12 mouse cellular contexts compared by ENCODE assay signal in the genomic region with DNA sequence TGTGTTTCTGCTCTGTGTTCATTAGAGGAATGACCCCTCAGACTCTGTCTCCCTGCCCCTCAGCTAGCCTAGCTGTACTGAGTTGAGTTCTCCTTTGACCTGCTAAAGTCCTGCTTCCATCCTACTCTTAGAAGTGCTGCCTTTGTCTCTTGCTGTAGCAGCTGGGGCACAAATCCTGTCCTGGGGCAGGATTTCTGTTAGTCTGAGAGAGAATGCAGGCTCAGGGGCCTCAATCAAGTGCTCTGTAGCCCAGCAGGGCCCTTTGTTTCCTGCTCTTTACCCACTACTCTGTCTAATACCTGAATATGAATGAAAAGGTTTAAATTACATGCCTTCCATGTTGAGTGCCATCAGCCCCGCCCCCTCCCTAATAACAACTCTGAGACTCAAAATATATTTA. TPM values are rescaled to one million over a fixed set of nuclear protein-coding genes. Genes with fewer than 3 reads are reported as not detected.
DNase-seq lines count a peak whose midpoint lies in the region; ATAC-seq and TF ChIP-seq lines count a peak whose summit lies in the region.
"Had no signal": no experiment of that assay in that cellular context is flagged by ENCODE, and none has a peak within 500 bp of the region (broad histone marks: within the 10 kb centered on the region; RNA-seq: fewer than 3 reads in every experiment).

No protein-coding gene starts in this region.

- peak; percentile 69 for DNase-seq in forebrain, embryonic 10.5 days (ENCODE audit: extremely low spot score, low spot score)
- no peak for DNase-seq in forebrain, postnatal 0 days
- peak; percentile 62 for DNase-seq in midbrain, embryonic 10.5 days (ENCODE audit: low spot score)
- no peak for DNase-seq in midbrain, postnatal 0 days (ENCODE audit: low spot score)
- no peak for DNase-seq in spleen, postnatal 36 days (ENCODE audit: low spot score in 2 of 2)
- no peak for DNase-seq in left cerebral cortex, adult 11 months (ENCODE audit: low spot score)
- DNase-seq: thymus, adult 18-20 months had no signal

- H3K9ac ChIP-seq in forebrain, postnatal 0 days, result no peak overlapping the region
- no peak overlapping the region for H3K9ac ChIP-seq in midbrain, postnatal 0 days (replicated peaks; ENCODE audit: low read length, poor library complexity, severe bottlenecking)
- H3K9ac ChIP-seq in hindbrain, embryonic 13.5 days, result peak overlapping the region; percentile 9; the same call in 1 of the 2 replicates

- no peak overlapping the region for H3K4me2 ChIP-seq in forebrain, postnatal 0 days (ENCODE audit: low read depth)
- no peak overlapping the region for H3K4me2 ChIP-seq in midbrain, postnatal 0 days (ENCODE audit: low read depth, low read length, poor library complexity, severe bottlenecking)
- H3K4me2 ChIP-seq in hindbrain, embryonic 13.5 days, result no peak overlapping the region

- ATAC-seq in forebrain, postnatal 0 days, result no peak
- ATAC-seq in midbrain, postnatal 0 days (ENCODE audit: low FRiP score), result no peak
- 0 out of 2 replicates have a peak, but pooled peaks have one; percentile 13 for ATAC-seq in hindbrain, embryonic 13.5 days (ENCODE audit: low FRiP score)
- ATAC-seq: intestine, embryonic 16.5 days had no signal

- TF ChIP-seq POLR2A in olfactory bulb, adult 2 months (IDR thresholded peaks at IDR 0.05; ENCODE audit: insufficient read depth, low read depth, low read length), result no peak

- H3K27me3 ChIP-seq in forebrain, embryonic 10.5 days (ENCODE audit: poor library complexity, severe bottlenecking), result no peaks in the 10 kb centered on the region
- no peaks in the 10 kb centered on the region for H3K27me3 ChIP-seq in forebrain, postnatal 0 days (ENCODE audit: insufficient read depth, low read length)
- no peaks in the 10 kb centered on the region for H3K27me3 ChIP-seq in midbrain, embryonic 10.5 days (ENCODE audit: low read depth, poor library complexity, severe bottlenecking)
- no peaks in the 10 kb centered on the region for H3K27me3 ChIP-seq in midbrain, postnatal 0 days (ENCODE audit: insufficient read depth, low read length)
- H3K27me3 ChIP-seq in hindbrain, embryonic 13.5 days, result no peaks in the 10 kb centered on the region

- no peaks in the 10 kb centered on the region for H3K9me3 ChIP-seq in forebrain, embryonic 10.5 days
- H3K9me3 ChIP-seq in forebrain, postnatal 0 days (ENCODE audit: low read length), result no peaks in the 10 kb centered on the region
- H3K9me3 ChIP-seq in midbrain, embryonic 10.5 days (replicated peaks), result no peaks in the 10 kb centered on the region
- no peaks in the 10 kb centered on the region for H3K9me3 ChIP-seq in midbrain, postnatal 0 days (ENCODE audit: low read length)
- no peaks in the 10 kb centered on the region for H3K9me3 ChIP-seq in hindbrain, embryonic 13.5 days
- H3K9me3 ChIP-seq: G1E had no signal

- H3K4me3 ChIP-seq in forebrain, embryonic 10.5 days, result peak overlapping the region; percentile 29; the same call in 1 of the 2 replicates
- no peak overlapping the region for H3K4me3 ChIP-seq in forebrain, postnatal 0 days (ENCODE audit: low read depth, low read length)
- peak overlapping the region; percentile 26 for H3K4me3 ChIP-seq in midbrain, embryonic 10.5 days
- H3K4me3 ChIP-seq in midbrain, postnatal 0 days (ENCODE audit: low read depth, low read length), result no peak overlapping the region
- no peak overlapping the region for H3K4me3 ChIP-seq in hindbrain, embryonic 13.5 days
- H3K4me3 ChIP-seq in olfactory bulb, adult 2 months (ENCODE audit: insufficient read depth, low read depth, low read length), result no peak overlapping the region

- TF ChIP-seq CTCF in forebrain, postnatal 0 days (IDR thresholded peaks at IDR 0.05; ENCODE audit: low read depth), result no peak
- no peak for TF ChIP-seq CTCF in midbrain, postnatal 0 days (IDR thresholded peaks at IDR 0.05)
- no peak for TF ChIP-seq CTCF in olfactory bulb, adult 2 months (IDR thresholded peaks at IDR 0.05; ENCODE audit: insufficient read depth, low read depth, low read length)

- peak overlapping the region; percentile 90 for H3K27ac ChIP-seq in forebrain, embryonic 10.5 days
- no peak overlapping the region for H3K27ac ChIP-seq in forebrain, postnatal 0 days (ENCODE audit: low read depth, low read length)
- H3K27ac ChIP-seq in midbrain, embryonic 10.5 days (replicated peaks), result peak overlapping the region; percentile 90
- no peak overlapping the region for H3K27ac ChIP-seq in midbrain, postnatal 0 days (ENCODE audit: low read depth, low read length)
- H3K27ac ChIP-seq in hindbrain, embryonic 13.5 days, result peak overlapping the region; percentile 71
- 0 out of 2 replicates have a peak overlapping the region, but pooled peaks have one; percentile 45 for H3K27ac ChIP-seq in olfactory bulb, adult 2 months (ENCODE audit: insufficient read depth, low read depth, low read length)
- H3K27ac ChIP-seq: macrophage had no signal

- peaks cover 35% of the 10 kb centered on the region for H3K36me3 ChIP-seq in forebrain, embryonic 10.5 days (replicated peaks)
- 0 out of 2 replicates have a peak, but pooled peaks cover 10% of the 10 kb centered on the region for H3K36me3 ChIP-seq in forebrain, postnatal 0 days (ENCODE audit: insufficient read depth)
- peaks cover 33% of the 10 kb centered on the region for H3K36me3 ChIP-seq in midbrain, embryonic 10.5 days
- peaks cover 6% of the 10 kb centered on the region; the same call in 1 of the 2 replicates for H3K36me3 ChIP-seq in midbrain, postnatal 0 days (ENCODE audit: insufficient read depth, low read length)
- peaks cover 10% of the 10 kb centered on the region; the same call in 1 of the 2 replicates for H3K36me3 ChIP-seq in hindbrain, embryonic 13.5 days

- 18% methylated on average over 1 of the region's 1 CpGs for WGBS in forebrain, embryonic 10.5 days
- WGBS in forebrain, postnatal 0 days, result 23% methylated on average over 1 of the region's 1 CpGs
- WGBS in midbrain, embryonic 10.5 days, result 61% methylated on average over 1 of the region's 1 CpGs
- 32% methylated on average over 1 of the region's 1 CpGs for WGBS in midbrain, postnatal 0 days
- WGBS in hindbrain, embryonic 13.5 days, result 68% methylated on average over 1 of the region's 1 CpGs
- 18% methylated on average over 1 of the region's 1 CpGs for WGBS in olfactory bulb, adult 2 months

- peaks cover 45% of the 10 kb centered on the region for H3K4me1 ChIP-seq in forebrain, embryonic 10.5 days
- H3K4me1 ChIP-seq in forebrain, postnatal 0 days (ENCODE audit: insufficient read depth), result peaks cover 4% of the 10 kb centered on the region; the same call in 1 of the 2 replicates
- H3K4me1 ChIP-seq in midbrain, embryonic 10.5 days, result peaks cover 49% of the 10 kb centered on the region
- no peaks in the 10 kb centered on the region for H3K4me1 ChIP-seq in midbrain, postnatal 0 days (ENCODE audit: insufficient read depth, low read length)
- H3K4me1 ChIP-seq in hindbrain, embryonic 13.5 days (replicated peaks), result peaks cover 18% of the 10 kb centered on the region
- peaks cover 7% of the 10 kb centered on the region for H3K4me1 ChIP-seq in olfactory bulb, adult 2 months (ENCODE audit: control insufficient read depth, insufficient read depth, low read length)

RNA-seq across cellular contexts. Expression of gene Klhl7, which starts 23.8 kb away (rescaled TPM):
- 87.1 and 88.5 TPM in 2 replicates for polyA plus RNA-seq in forebrain, embryonic 10.5 days (2016; fragmentation: Nextera tagmentation; extraction: Ambion mirVana)
- total RNA-seq in forebrain, postnatal 0 days (2014; rRNA removed), result 244 and 250 TPM in 2 replicates
- 90.5 and 118 TPM in 2 replicates for polyA plus RNA-seq in forebrain, postnatal 0 days (2015; fragmentation: Nextera tagmentation; extraction: Ambion mirVana)
- polyA plus RNA-seq in midbrain, embryonic 10.5 days (2016; fragmentation: Nextera tagmentation; extraction: Ambion mirVana), result 70.6 and 84.1 TPM in 2 replicates
- total RNA-seq in midbrain, postnatal 0 days (2014; rRNA removed), result 149 and 188 TPM in 2 replicates
- polyA plus RNA-seq in midbrain, postnatal 0 days (2015; fragmentation: Nextera tagmentation; extraction: Ambion mirVana), result 114 and 123 TPM in 2 replicates
- polyA plus RNA-seq in hindbrain, embryonic 13.5 days (2015; fragmentation: Nextera tagmentation; extraction: Ambion mirVana), result 153 and 158 TPM in 2 replicates
- polyA plus RNA-seq in olfactory bulb, adult 2 months (2012; ENCODE audit: insufficient read depth, insufficient read length, low replicate concordance, missing spikeins), result not detected in 2 replicates

RNA-seq across cellular contexts. Expression of gene Nupl2, which starts 40.6 kb away (rescaled TPM):
- 19.5 and 21.4 TPM in 2 replicates for polyA plus RNA-seq in forebrain, embryonic 10.5 days (2016; fragmentation: Nextera tagmentation; extraction: Ambion mirVana)
- 9.2 and 11.0 TPM in 2 replicates for total RNA-seq in forebrain, postnatal 0 days (2014; rRNA removed)
- 7.4 and 8.9 TPM in 2 replicates for polyA plus RNA-seq in forebrain, postnatal 0 days (2015; fragmentation: Nextera tagmentation; extraction: Ambion mirVana)
- 19.8 and 21.9 TPM in 2 replicates for polyA plus RNA-seq in midbrain, embryonic 10.5 days (2016; fragmentation: Nextera tagmentation; extraction: Ambion mirVana)
- 10.6 and 14.0 TPM in 2 replicates for total RNA-seq in midbrain, postnatal 0 days (2014; rRNA removed)
- 9.0 and 9.4 TPM in 2 replicates for polyA plus RNA-seq in midbrain, postnatal 0 days (2015; fragmentation: Nextera tagmentation; extraction: Ambion mirVana)
- polyA plus RNA-seq in hindbrain, embryonic 13.5 days (2015; fragmentation: Nextera tagmentation; extraction: Ambion mirVana), result 17.1 and 18.5 TPM in 2 replicates
- not detected in 2 replicates for polyA plus RNA-seq in olfactory bulb, adult 2 months (2012; ENCODE audit: insufficient read depth, insufficient read length, low replicate concordance, missing spikeins)

Comparison
In these comparisons a context has a peak if more than half of its experiments do, and no peak if none do; other contexts are left out.
1. DNase-seq: peak in forebrain, embryonic 10.5 days (single experiment) and midbrain, embryonic 10.5 days (single experiment); none in forebrain, postnatal 0 days (single experiment), midbrain, postnatal 0 days (single experiment), spleen, postnatal 36 days (0 of 2) and left cerebral cortex, adult 11 months (single experiment).
2. H3K27ac ChIP-seq: peak in forebrain, embryonic 10.5 days (single experiment), midbrain, embryonic 10.5 days (single experiment), hindbrain, embryonic 13.5 days (single experiment) and olfactory bulb, adult 2 months (single experiment); none in forebrain, postnatal 0 days (single experiment) and midbrain, postnatal 0 days (single experiment).
3. H3K4me3 ChIP-seq: peak in forebrain, embryonic 10.5 days (single experiment) and midbrain, embryonic 10.5 days (single experiment); none in forebrain, postnatal 0 days (single experiment), midbrain, postnatal 0 days (single experiment), hindbrain, embryonic 13.5 days (single experiment) and olfactory bulb, adult 2 months (single experiment).
4. RNA of gene Klhl7, which starts 23.8 kb away (polyA plus RNA-seq): 153 to 158 TPM in hindbrain, embryonic 13.5 days, 114 to 123 TPM in midbrain, postnatal 0 days, 90.5 to 118 TPM in forebrain, postnatal 0 days, 87.1 to 88.5 TPM in forebrain, embryonic 10.5 days and 70.6 to 84.1 TPM in midbrain, embryonic 10.5 days; not detected in olfactory bulb, adult 2 months; every median in the first group is over 10 times any median in the second.